Mouse (Mus musculus) spleen, adult 2 months (tissue): ENCODE results near the gene Amz2. TPM values are rescaled to one million over a fixed set of nuclear protein-coding genes. Genes with fewer than 3 reads are reported as not detected.
A peak's percentile ranks its signal among the peaks of the same experiment; 100 is the strongest.

Source experiments
- DNase-seq, 2 experiments: peaks; one replicate each; pipeline versions ENCODE4 v3.0.0 to v3.0.0-alpha.2; 2012 to 2021; ENCODE audit warnings: low spot score in 2 of 2, low read depth in 1 of 2
- H3K27ac ChIP-seq: fragments of 200-500 bp; 2 replicates; pipeline ENCODE4 v1.5.1; 2012; ENCODE audit warnings: low read length, inconsistent platforms; ENCODE audit not compliant: insufficient read depth
- H3K27me3 ChIP-seq: fragments of 200-500 bp; 2 replicates; pipeline ENCODE4 v1.6.1; 2012; ENCODE audit warnings: mild to moderate bottlenecking, moderate library complexity, low read length, inconsistent platforms; ENCODE audit not compliant: control insufficient read depth, insufficient read depth
- H3K36me3 ChIP-seq: fragments of 200-500 bp; 2 replicates; pipeline ENCODE4 v1.6.1; 2012; ENCODE audit warnings: mild to moderate bottlenecking, low read length, inconsistent platforms; ENCODE audit not compliant: control insufficient read depth, insufficient read depth
- H3K4me1 ChIP-seq: fragments of 200-500 bp; 2 replicates; pipeline ENCODE4 v1.6.1; 2011; ENCODE audit warnings: inconsistent platforms; ENCODE audit not compliant: control insufficient read depth, insufficient read depth, insufficient read length
- H3K4me3 ChIP-seq: fragments of 200-500 bp; 2 replicates; pipeline ENCODE4 v1.5.1; 2011; ENCODE audit warnings: mild to moderate bottlenecking, inconsistent platforms; ENCODE audit not compliant: insufficient read depth, insufficient read length; ENCODE audit errors: extremely low read depth
- CTCF ChIP-seq: fragments of 200-500 bp; IDR thresholded peaks from 2 replicates; pipeline ENCODE4 v1.5.1; 2011; ENCODE audit warnings: mild to moderate bottlenecking, inconsistent platforms; ENCODE audit not compliant: insufficient read depth, insufficient read length, insufficient replicate concordance; ENCODE audit errors: extremely low read depth
- POLR2A ChIP-seq: fragments of 200-500 bp; IDR thresholded peaks from 2 replicates; pipeline ENCODE4 v1.6.1; 2011; ENCODE audit warnings: low read depth, low read length, inconsistent platforms
- WGBS: fragments of 180-500 bp; shearing (Covaris S2); methylation state at CpG from one replicate; pipeline ENCODE4 v1.1.7; 2018; 5-methylcytosine and 5-hydroxymethylcytosine counted together
- polyA plus RNA-seq: library from polyadenylated mRNA; depleted of rRNA; stranded (reverse); fragments of >200 nt; gene quantifications from 2 replicates; pipeline ENCODE4 v1.2.3, GENCODE M21; 2012

Gene Amz2
- polyA plus RNA-seq, 1 experiment, result 16.5 TPM

- no peaks in the 10 kb centered on the region for H3K27me3 ChIP-seq
- no peak overlapping the region for H3K27ac ChIP-seq
- 89% methylated on average over 8 of the region's 8 CpGs for WGBS
- peaks cover 10% of the 10 kb centered on the region for H3K36me3 ChIP-seq
- no peak for TF ChIP-seq POLR2A
- TF ChIP-seq CTCF, result no peak
- peaks cover 13% of the 10 kb centered on the region; the same call in 1 of the 2 replicates for H3K4me1 ChIP-seq
- DNase-seq, result no peak
- no peak overlapping the region for H3K4me3 ChIP-seq
Observed at GRCm38 (mm10) chr11:109466987-109467386, 41.2 kb downstream of the Amz2 start.

GRCm38 (mm10) chr11:109468133-109468532 is 42.4 kb downstream of the Amz2 start:
- WGBS, result 35% methylated on average over 5 of the region's 5 CpGs
- no peak overlapping the region for H3K4me3 ChIP-seq
- no peak for TF ChIP-seq POLR2A
- no peak for TF ChIP-seq CTCF
- 0 out of 2 replicates have a peak, but pooled peaks cover 3% of the 10 kb centered on the region for H3K36me3 ChIP-seq
- no peak overlapping the region; the same call in 1 of the 2 replicates for H3K27ac ChIP-seq
- DNase-seq, result no peak
- H3K4me1 ChIP-seq, result peaks cover 13% of the 10 kb centered on the region; the same call in 1 of the 2 replicates
- no peaks in the 10 kb centered on the region for H3K27me3 ChIP-seq

DNA sequence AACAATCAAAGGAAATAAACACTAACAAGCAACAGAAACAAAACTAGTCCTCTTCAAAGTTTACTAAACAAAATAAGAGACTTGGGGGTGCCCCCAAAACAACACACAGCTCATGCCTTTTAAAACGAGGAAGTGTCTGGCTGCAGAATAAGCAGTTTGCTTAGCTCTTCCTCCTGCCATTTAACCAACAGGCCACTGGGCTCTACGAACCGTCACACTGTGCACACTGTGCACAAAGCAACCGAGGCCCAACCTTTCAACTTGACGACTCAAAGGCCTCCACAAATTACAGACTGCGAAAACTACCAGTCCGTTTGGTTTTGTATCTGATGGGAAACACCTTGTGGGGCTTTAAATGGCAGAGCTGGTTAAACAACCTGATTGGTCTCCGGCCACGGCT is 44.4 kb downstream of the Amz2 start:
- TF ChIP-seq POLR2A, result no peak
- TF ChIP-seq CTCF, result no peak
- H3K4me3 ChIP-seq, result no peak overlapping the region; the same call in none of the 2 replicates
- peak overlapping the region; percentile 62 for H3K27ac ChIP-seq

DNA sequence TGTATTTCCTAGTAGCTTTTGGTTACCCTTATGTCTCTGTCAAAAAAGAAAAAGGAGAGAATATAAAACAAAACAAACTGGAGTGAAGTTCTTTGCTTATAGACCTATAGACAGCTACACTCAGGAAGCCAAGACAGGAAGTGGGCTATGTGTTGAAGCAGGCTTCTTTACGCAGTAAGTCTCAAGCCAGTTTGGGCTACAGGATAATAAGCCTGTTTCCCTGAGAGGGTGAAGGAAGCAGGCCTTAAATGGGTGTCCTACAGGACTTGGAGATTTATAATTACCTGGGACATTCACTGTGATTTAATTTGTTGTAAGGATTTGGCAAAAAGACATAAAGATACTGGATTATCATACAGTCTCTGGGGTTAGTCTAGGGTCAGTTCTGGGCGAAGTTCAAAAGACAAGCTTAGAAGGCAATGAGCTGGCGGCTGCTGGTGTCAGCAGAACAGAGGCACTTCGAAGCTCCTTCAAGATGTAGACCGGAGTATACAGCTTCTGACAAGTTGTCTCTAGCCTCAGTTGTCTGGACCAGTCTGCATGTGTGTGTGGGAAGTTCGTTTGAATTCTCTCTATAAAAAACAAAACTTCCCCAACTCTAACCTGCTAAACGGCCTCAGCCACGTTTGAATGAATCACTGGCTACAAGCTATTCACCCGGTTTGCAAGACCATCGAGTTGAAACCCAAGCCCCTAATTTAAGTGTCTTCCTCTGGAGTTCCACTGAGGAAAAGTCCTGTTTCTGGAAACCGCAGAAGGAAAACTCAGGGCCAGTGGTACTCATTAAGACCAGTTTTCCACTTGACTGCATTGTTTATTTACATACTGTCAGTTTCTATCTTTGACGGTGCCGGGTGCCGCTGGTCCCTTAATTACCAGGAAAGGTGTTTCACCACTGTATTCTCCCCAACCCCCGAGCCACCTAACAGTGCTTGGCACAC is 45.4 kb downstream of the Amz2 start:
- Histone ChIP-seq H3K36me3 (0 out of 2 replicates have a peak, but pooled peaks cover 1% of the 10 kb centered on the region), H3K27me3 (no peaks in the 10 kb centered on the region), H3K4me3 (peak overlapping the region; percentile 68), H3K27ac (peak overlapping the region; percentile 80), H3K4me1 (peaks cover 13% of the 10 kb centered on the region; the same call in 1 of the 2 replicates)
- no peak for TF ChIP-seq CTCF
- no peak for TF ChIP-seq POLR2A
- peak in 1 of 2 experiments; percentile 28 for DNase-seq
- WGBS, result 14% methylated on average over 15 of the region's 15 CpGs

More for the DNA sequence above, 44.4 kb downstream of the Amz2 start:
- Histone ChIP-seq H3K36me3 (0 out of 2 replicates have a peak, but pooled peaks cover 1% of the 10 kb centered on the region), H3K4me1 (peaks cover 13% of the 10 kb centered on the region; the same call in 1 of the 2 replicates), H3K27me3 (no peaks in the 10 kb centered on the region)
- peak in 1 of 2 experiments; percentile 35 for DNase-seq
- 23% methylated on average over 9 of the region's 9 CpGs for WGBS

DNA sequence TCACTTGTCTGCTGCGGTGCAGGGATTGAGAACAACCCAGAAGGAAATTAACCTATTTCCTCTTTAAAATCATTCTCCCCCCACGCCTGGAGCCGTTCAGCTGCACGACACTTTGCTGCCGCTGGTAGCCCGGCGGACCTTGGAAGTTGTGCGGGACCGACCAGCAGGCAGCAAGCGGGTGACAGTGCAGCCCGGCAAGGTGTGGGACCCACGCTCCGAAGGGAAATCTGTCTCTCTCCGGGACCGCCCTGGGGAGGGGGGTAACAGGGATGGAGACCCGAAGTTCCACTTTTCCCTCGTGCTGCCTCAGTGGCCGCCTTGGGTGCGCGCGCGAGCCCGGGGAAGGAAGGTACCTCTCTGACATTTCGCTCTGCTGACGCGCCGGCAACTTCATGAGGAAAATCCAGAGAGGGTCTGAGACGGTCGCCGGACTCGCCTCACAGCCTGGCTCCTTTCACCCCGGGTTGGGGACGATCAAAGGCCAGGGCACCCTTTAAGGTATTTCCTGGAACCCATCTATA is 46.5 kb downstream of the Amz2 start:
- peak overlapping the region; percentile 80 for H3K27ac ChIP-seq
- under 1% methylated on average over 33 of the region's 33 CpGs for WGBS
- peaks cover 13% of the 10 kb centered on the region; the same call in 1 of the 2 replicates for H3K4me1 ChIP-seq
- no peaks in the 10 kb centered on the region for H3K36me3 ChIP-seq
- H3K27me3 ChIP-seq, result no peaks in the 10 kb centered on the region
- H3K4me3 ChIP-seq, result peak overlapping the region; percentile 68
- no peak for TF ChIP-seq POLR2A
- TF ChIP-seq CTCF, result no peak
- peak in 1 of 2 experiments; percentile 34 for DNase-seq

DNA sequence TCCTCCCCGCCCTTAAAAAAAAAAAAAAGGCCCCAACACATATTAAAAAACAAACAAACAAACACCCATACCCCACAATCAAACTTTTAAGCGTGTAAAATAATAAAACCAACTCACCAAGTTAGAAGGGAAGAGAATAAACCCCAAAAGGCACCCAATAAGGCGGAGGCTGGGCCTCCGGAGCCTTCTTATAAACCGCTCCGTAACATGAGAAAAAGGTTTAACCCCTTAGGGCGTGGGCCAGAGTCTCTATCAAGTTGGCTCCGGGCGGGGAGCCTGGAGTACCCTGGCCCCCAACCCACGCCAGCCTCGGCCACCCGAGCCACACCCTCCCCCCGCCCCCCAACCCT is 47.0 kb downstream of the Amz2 start:
- H3K36me3 ChIP-seq, result no peaks in the 10 kb centered on the region
- peak overlapping the region; percentile 80 for H3K27ac ChIP-seq
- H3K4me3 ChIP-seq, result peak overlapping the region; percentile 73
- DNase-seq, result no peak
- H3K27me3 ChIP-seq, result no peaks in the 10 kb centered on the region
- peaks cover 13% of the 10 kb centered on the region; the same call in 1 of the 2 replicates for H3K4me1 ChIP-seq
- WGBS, result 0% methylated on average over 13 of the region's 13 CpGs
- TF ChIP-seq POLR2A (no peak), CTCF (no peak)
